Mouse (Mus musculus) stomach, embryonic 14.5 days (tissue): ENCODE data around the gene Slc6a2. TPM values are rescaled to one million over a fixed set of nuclear protein-coding genes. Genes with fewer than 3 reads are reported as not detected.

Experiments
- ATAC-seq: fragments of 200-750 bp; cut with Nextera tagmentation; 2 replicates; pipeline ENCODE4 v1.8.0; 2017; ENCODE audit warnings: low read depth, moderate TSS enrichment; ENCODE audit not compliant: insufficient number of reproducible peaks, insufficient read depth, low FRiP score
- H3K27ac ChIP-seq: fragments of 300-500 bp; sonication (generic); 2 replicates; pipeline ENCODE4 v1.5.1; 2014; ENCODE audit warnings: mild to moderate bottlenecking, low read length, moderate library complexity, mixed read lengths
- H3K27me3 ChIP-seq: fragments of 300-500 bp; sonication (generic); 2 replicates; pipeline ENCODE4 v1.6.1; 2014; ENCODE audit warnings: low read length, control low read depth, mixed read lengths; ENCODE audit not compliant: control insufficient read depth, insufficient read depth
- H3K36me3 ChIP-seq: fragments of 300-500 bp; sonication (generic); 2 replicates; pipeline ENCODE4 v1.6.1; 2014; ENCODE audit warnings: mild to moderate bottlenecking, control low read depth, low read length, moderate library complexity, mixed read lengths; ENCODE audit not compliant: control insufficient read depth, insufficient read depth
- H3K4me1 ChIP-seq: fragments of 300-500 bp; sonication (generic); 2 replicates; pipeline ENCODE4 v1.6.1; 2014; ENCODE audit warnings: low read length, control low read depth, mixed read lengths; ENCODE audit not compliant: control insufficient read depth, insufficient read depth
- H3K4me2 ChIP-seq: fragments of 300-500 bp; sonication (generic); replicated peaks from 2 replicates; pipeline ENCODE4 v1.6.1; 2014; ENCODE audit warnings: low read depth, low read length, control low read depth
- H3K4me3 ChIP-seq: fragments of 300-500 bp; sonication (generic); 2 replicates; pipeline ENCODE4 v1.5.1; 2014; ENCODE audit warnings: low read depth, low read length, control low read depth
- H3K9ac ChIP-seq: fragments of 300-500 bp; sonication (generic); replicated peaks from 2 replicates; pipeline ENCODE4 v1.6.1; 2014; ENCODE audit warnings: low read depth, mild to moderate bottlenecking, control low read depth, low read length, moderate library complexity, mixed read lengths
- H3K9me3 ChIP-seq: fragments of 300-500 bp; sonication (generic); 2 replicates; pipeline ENCODE4 v1.6.1; 2016; ENCODE audit warnings: low read depth, low read length, control low read depth; ENCODE audit not compliant: control insufficient read depth
- WGBS: fragments of 180-500 bp; shearing (Covaris S2); extraction: QIAGEN DNeasy Blood & Tissue Kit; methylation state at CpG from one replicate; pipeline ENCODE4 v1.1.7; 2014; 5-methylcytosine and 5-hydroxymethylcytosine counted together
- polyA plus RNA-seq: library from polyadenylated mRNA; unstranded; fragments of >200 nt; fragmentation: Nextera tagmentation; extraction: Ambion mirVana; gene quantifications from 2 replicates; pipeline ENCODE4 v1.2.1, GENCODE M21; 2014

Slc6a2 gene
- polyA plus RNA-seq, 1 experiment from 2014 or later = 0.07 TPM

GRCm38 (mm10) chr8:92954044-92954443 lies 5.8 kb upstream of the Slc6a2 start:
- H3K9me3 ChIP-seq = no peaks in the 10 kb centered on the region
- ATAC-seq = no peak
- no peak overlapping the region for H3K9ac ChIP-seq
- H3K27ac ChIP-seq = no peak overlapping the region
- no peaks in the 10 kb centered on the region for H3K27me3 ChIP-seq
- no peak overlapping the region for H3K4me3 ChIP-seq
- 82% methylated on average over 5 of the region's 5 CpGs for WGBS
- no peaks in the 10 kb centered on the region for H3K36me3 ChIP-seq
- no peak overlapping the region for H3K4me2 ChIP-seq
- no peaks in the 10 kb centered on the region for H3K4me1 ChIP-seq

- no peak overlapping the region for H3K9ac ChIP-seq
- peak overlapping the region; percentile 34 for H3K4me3 ChIP-seq
- ATAC-seq = no peak
- H3K4me1 ChIP-seq = 0 out of 2 replicates have a peak, but pooled peaks cover 11% of the 10 kb centered on the region
- H3K9me3 ChIP-seq = no peaks in the 10 kb centered on the region
- H3K4me2 ChIP-seq = peak overlapping the region; percentile 63
- H3K27ac ChIP-seq = no peak overlapping the region
- whole genome bisulfite sequencing = 2% methylated on average over 42 of the region's 42 CpGs
- peaks cover 30% of the 10 kb centered on the region for H3K27me3 ChIP-seq
- H3K36me3 ChIP-seq = no peaks in the 10 kb centered on the region
These were observed 602 bp downstream of the Slc6a2 start for GRCm38 (mm10) chr8:92960451-92960911.

- ATAC-seq = no peak
- peak overlapping the region; percentile 34 for H3K4me3 ChIP-seq
- no peak overlapping the region for H3K27ac ChIP-seq
- no peak overlapping the region for H3K9ac ChIP-seq
- peak overlapping the region; percentile 63 for H3K4me2 ChIP-seq
- H3K9me3 ChIP-seq = no peaks in the 10 kb centered on the region
- peaks cover 30% of the 10 kb centered on the region for H3K27me3 ChIP-seq
- 0 out of 2 replicates have a peak, but pooled peaks cover 11% of the 10 kb centered on the region for H3K4me1 ChIP-seq
- 2% methylated on average over 25 of the region's 25 CpGs for WGBS
- H3K36me3 ChIP-seq = no peaks in the 10 kb centered on the region
These were observed 1.2 kb downstream of the Slc6a2 start for GRCm38 (mm10) chr8:92961088-92961487.

- no peak overlapping the region for H3K4me2 ChIP-seq
- WGBS = 40% methylated on average over 2 of the region's 2 CpGs
- H3K27me3 ChIP-seq = peaks cover 30% of the 10 kb centered on the region
- no peaks in the 10 kb centered on the region for H3K36me3 ChIP-seq
- H3K4me3 ChIP-seq = no peak overlapping the region
- no peaks in the 10 kb centered on the region for H3K9me3 ChIP-seq
- no peak overlapping the region for H3K9ac ChIP-seq
- 0 out of 2 replicates have a peak, but pooled peaks cover 11% of the 10 kb centered on the region for H3K4me1 ChIP-seq
- no peak for ATAC-seq
- H3K27ac ChIP-seq = no peak overlapping the region
These were observed 4.7 kb downstream of the Slc6a2 start for GRCm38 (mm10) chr8:92964556-92964955.

- no peaks in the 10 kb centered on the region for H3K9me3 ChIP-seq
- no peak overlapping the region for H3K4me2 ChIP-seq
- H3K9ac ChIP-seq = no peak overlapping the region
- no peak for ATAC-seq
- no peak overlapping the region for H3K27ac ChIP-seq
- no peaks in the 10 kb centered on the region for H3K27me3 ChIP-seq
- H3K4me1 ChIP-seq = no peaks in the 10 kb centered on the region
- no peak overlapping the region for H3K4me3 ChIP-seq
- WGBS = 58% methylated on average over 5 of the region's 5 CpGs
- H3K36me3 ChIP-seq = no peaks in the 10 kb centered on the region
These were observed 13.1 kb downstream of the Slc6a2 start for GRCm38 (mm10) chr8:92972949-92973348.

GRCm38 (mm10) chr8:92976656-92977055 lies 16.8 kb downstream of the Slc6a2 start:
- no peak overlapping the region for H3K4me2 ChIP-seq
- H3K4me1 ChIP-seq = no peaks in the 10 kb centered on the region
- H3K9me3 ChIP-seq = no peaks in the 10 kb centered on the region
- H3K27ac ChIP-seq = no peak overlapping the region
- 86% methylated on average over 5 of the region's 5 CpGs for whole genome bisulfite sequencing
- ATAC-seq = no peak
- H3K9ac ChIP-seq = no peak overlapping the region
- H3K27me3 ChIP-seq = no peaks in the 10 kb centered on the region
- H3K4me3 ChIP-seq = no peak overlapping the region
- H3K36me3 ChIP-seq = no peaks in the 10 kb centered on the region

- 82% methylated on average over 3 of the region's 3 CpGs for WGBS
- no peaks in the 10 kb centered on the region for H3K9me3 ChIP-seq
- no peak overlapping the region for H3K4me2 ChIP-seq
- no peak overlapping the region for H3K4me3 ChIP-seq
- no peak for ATAC-seq
- H3K36me3 ChIP-seq = no peaks in the 10 kb centered on the region
- H3K4me1 ChIP-seq = no peaks in the 10 kb centered on the region
- no peaks in the 10 kb centered on the region for H3K27me3 ChIP-seq
- no peak overlapping the region for H3K9ac ChIP-seq
- no peak overlapping the region for H3K27ac ChIP-seq
These were observed 22.6 kb downstream of the Slc6a2 start for GRCm38 (mm10) chr8:92982491-92982890.

- no peaks in the 10 kb centered on the region for H3K4me1 ChIP-seq
- no peaks in the 10 kb centered on the region for H3K36me3 ChIP-seq
- no peaks in the 10 kb centered on the region for H3K27me3 ChIP-seq
- no peaks in the 10 kb centered on the region for H3K9me3 ChIP-seq
- no peak overlapping the region for H3K9ac ChIP-seq
- H3K27ac ChIP-seq = no peak overlapping the region
- H3K4me3 ChIP-seq = no peak overlapping the region
- 43% methylated on average over 2 of the region's 2 CpGs for WGBS
- no peak for ATAC-seq
- no peak overlapping the region for H3K4me2 ChIP-seq
These were observed 24.5 kb downstream of the Slc6a2 start for GRCm38 (mm10) chr8:92984376-92984775.

GRCm38 (mm10) chr8:92996840-92997239 lies 37.0 kb downstream of the Slc6a2 start:
- Histone ChIP-seq H3K4me3 (no peak overlapping the region), H3K4me2 (no peak overlapping the region), H3K4me1 (no peaks in the 10 kb centered on the region), H3K36me3 (no peaks in the 10 kb centered on the region), H3K9me3 (no peaks in the 10 kb centered on the region), H3K27me3 (no peaks in the 10 kb centered on the region), H3K27ac (no peak overlapping the region), H3K9ac (no peak overlapping the region)
- ATAC-seq = no peak
- 28% methylated on average over 5 of the region's 5 CpGs for WGBS
